Mouse (Mus musculus): ENCODE measurements around the gene Kcnip3. TPM values are rescaled to one million over a fixed set of nuclear protein-coding genes. Genes with fewer than 3 reads are reported as not detected.

The Kcnip3 gene
- polyA plus RNA-seq, 1 experiment from 2014 or later = 2.6 TPM

DNA sequence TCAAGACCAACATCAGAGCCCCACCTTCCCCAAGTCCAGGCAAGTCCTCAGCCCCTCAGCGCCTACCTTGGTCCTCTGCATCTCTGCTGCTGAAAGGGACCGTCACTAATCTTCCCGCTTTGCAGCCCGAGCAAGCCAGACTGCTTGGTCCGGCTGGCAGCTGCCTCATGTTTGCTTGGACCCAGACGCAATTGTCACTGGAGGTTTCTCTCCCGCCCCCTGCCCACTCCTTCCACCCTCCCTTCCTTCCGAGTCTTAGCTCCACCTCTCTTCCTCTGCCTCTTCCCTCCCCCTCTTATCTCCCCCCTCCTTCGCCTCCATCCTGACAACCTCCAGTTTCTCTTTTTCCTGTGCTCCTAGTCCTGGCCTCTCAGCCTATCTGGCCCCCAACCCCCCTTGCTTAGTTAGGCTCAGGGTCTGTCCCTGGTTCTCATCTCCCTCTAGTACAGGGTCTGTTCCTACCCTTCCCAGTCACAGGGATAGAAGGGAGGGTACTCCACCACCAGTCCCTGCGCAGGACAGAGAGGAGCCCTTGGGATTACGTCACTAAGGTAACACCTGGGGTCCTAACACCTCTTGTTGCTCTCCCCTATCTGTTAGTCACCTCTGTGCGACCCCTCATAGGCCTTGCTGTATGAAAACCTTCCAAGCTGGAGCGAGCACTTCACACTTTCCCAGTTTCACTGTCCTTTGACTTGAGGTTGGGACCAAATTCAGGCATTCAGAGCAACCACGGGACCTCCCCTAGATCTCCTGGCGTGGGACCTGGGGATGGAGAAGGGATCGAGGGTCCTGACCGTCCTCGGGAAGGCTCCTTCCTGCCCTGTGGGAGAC lies 505 bp downstream of the Kcnip3 start:
- under 1% methylated on average over 18 of the region's 18 CpGs for WGBS
- peaks cover 16% of the 10 kb centered on the region for H3K4me1 ChIP-seq (ENCODE audit: control insufficient read depth, insufficient read depth, low read length)
- ATAC-seq (ENCODE audit: insufficient number of reproducible peaks, low FRiP score, low TSS enrichment, low read depth) (no peak), DNase-seq (ENCODE audit: low spot score) (peak; percentile 34)
- no peaks in the 10 kb centered on the region for H3K27me3 ChIP-seq (ENCODE audit: control insufficient read depth, insufficient read depth, low read length)
- H3K4me3 ChIP-seq (ENCODE audit: low read depth, low read length) = no peak overlapping the region
- peak overlapping the region; percentile 26 for H3K4me2 ChIP-seq (ENCODE audit: low read depth, severe bottlenecking)
- no peaks in the 10 kb centered on the region for H3K36me3 ChIP-seq (ENCODE audit: control insufficient read depth, insufficient read depth, low read length)
- no peak overlapping the region for H3K27ac ChIP-seq (replicated peaks; ENCODE audit: low read depth, low read length)
- no peaks in the 10 kb centered on the region for H3K9me3 ChIP-seq (ENCODE audit: control insufficient read depth, low read length)
- no peak overlapping the region; the same call in 1 of the 2 replicates for H3K9ac ChIP-seq (ENCODE audit: low read length)

DNA sequence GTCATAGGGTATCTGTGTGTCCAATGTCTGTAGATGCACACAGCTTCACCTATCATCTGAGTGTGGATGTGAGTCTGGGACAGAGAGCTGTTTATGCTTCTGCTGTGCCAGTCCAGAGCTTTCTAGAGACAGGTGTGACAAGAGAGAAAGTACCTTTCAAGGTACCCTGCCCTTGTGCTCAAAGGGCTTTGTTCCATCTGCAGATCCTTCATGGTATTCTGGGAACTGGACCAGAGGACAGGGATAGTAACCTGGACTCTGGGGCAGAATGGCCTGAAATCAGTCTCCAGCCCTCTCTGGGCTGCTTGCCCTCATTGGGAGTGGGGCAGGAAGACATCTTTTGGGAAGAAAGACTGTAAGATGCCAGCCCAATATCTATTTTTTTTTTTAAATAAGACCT lies 1.8 kb downstream of the Kcnip3 start:
- peaks cover 16% of the 10 kb centered on the region for H3K4me1 ChIP-seq (ENCODE audit: control insufficient read depth, insufficient read depth, low read length)
- ATAC-seq (ENCODE audit: insufficient number of reproducible peaks, low FRiP score, low TSS enrichment, low read depth) (no peak), DNase-seq (ENCODE audit: low spot score) (no peak)
- no peaks in the 10 kb centered on the region for H3K27me3 ChIP-seq (ENCODE audit: control insufficient read depth, insufficient read depth, low read length)
- no peaks in the 10 kb centered on the region for H3K36me3 ChIP-seq (ENCODE audit: control insufficient read depth, insufficient read depth, low read length)
- no peak overlapping the region for H3K4me3 ChIP-seq (ENCODE audit: low read depth, low read length)
- no peaks in the 10 kb centered on the region for H3K9me3 ChIP-seq (ENCODE audit: control insufficient read depth, low read length)
- no peak overlapping the region for H3K9ac ChIP-seq (ENCODE audit: low read length)
- no peak overlapping the region for H3K4me2 ChIP-seq (ENCODE audit: low read depth, severe bottlenecking)
- H3K27ac ChIP-seq (replicated peaks; ENCODE audit: low read depth, low read length) = no peak overlapping the region

DNA sequence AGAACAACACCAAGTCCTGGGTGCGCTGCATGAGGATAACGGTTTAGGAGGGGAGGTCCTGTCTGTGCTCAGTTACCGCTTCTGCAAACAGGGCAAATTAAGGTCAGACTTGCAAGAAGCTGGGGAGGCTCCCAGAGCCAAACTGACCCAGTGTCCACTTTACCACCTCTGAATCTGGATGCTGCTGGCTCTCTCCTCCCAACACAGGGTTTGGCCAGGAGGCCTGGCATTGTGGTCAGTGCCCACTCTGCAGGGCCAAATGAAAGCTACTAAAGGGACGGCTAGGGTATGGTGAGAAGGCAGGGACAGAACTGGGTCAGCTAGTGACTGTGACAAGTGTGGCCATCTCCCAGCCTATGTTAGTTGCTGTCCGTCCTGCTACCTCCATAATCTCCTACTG lies 2.6 kb downstream of the Kcnip3 start:
- no peak overlapping the region for H3K27ac ChIP-seq (replicated peaks; ENCODE audit: low read depth, low read length)
- WGBS = 77% methylated on average over 5 of the region's 5 CpGs
- DNase-seq (ENCODE audit: low spot score) (no peak), ATAC-seq (ENCODE audit: insufficient number of reproducible peaks, low FRiP score, low TSS enrichment, low read depth) (no peak)
- H3K36me3 ChIP-seq (ENCODE audit: control insufficient read depth, insufficient read depth, low read length) = no peaks in the 10 kb centered on the region
- H3K4me3 ChIP-seq (ENCODE audit: low read depth, low read length) = no peak overlapping the region
- H3K9ac ChIP-seq (ENCODE audit: low read length) = no peak overlapping the region
- H3K9me3 ChIP-seq (ENCODE audit: control insufficient read depth, low read length) = no peaks in the 10 kb centered on the region
- peaks cover 16% of the 10 kb centered on the region for H3K4me1 ChIP-seq (ENCODE audit: control insufficient read depth, insufficient read depth, low read length)
- H3K4me2 ChIP-seq (ENCODE audit: low read depth, severe bottlenecking) = no peak overlapping the region
- no peaks in the 10 kb centered on the region for H3K27me3 ChIP-seq (ENCODE audit: control insufficient read depth, insufficient read depth, low read length)

DNA sequence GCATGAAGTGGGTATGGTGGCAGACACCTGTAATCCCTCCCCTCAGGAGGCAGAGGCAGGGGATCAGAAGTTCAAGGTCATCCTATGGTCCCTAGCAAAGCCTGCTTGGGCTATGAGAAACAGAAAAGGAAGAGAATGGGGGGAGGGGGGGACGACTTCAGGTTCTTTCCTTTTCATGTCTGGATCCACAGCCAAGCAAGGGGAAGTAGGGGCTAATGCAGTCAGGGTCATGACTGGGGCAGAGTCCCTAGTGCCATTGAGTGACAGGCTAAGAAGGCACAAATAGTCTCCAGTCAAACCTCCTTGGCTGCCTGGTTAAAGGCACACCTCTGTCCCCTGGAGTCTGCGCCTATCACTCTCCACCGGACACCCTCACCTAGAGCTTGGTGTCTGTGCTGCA lies 3.1 kb downstream of the Kcnip3 start:
- 74% methylated on average over 3 of the region's 3 CpGs for WGBS

DNA sequence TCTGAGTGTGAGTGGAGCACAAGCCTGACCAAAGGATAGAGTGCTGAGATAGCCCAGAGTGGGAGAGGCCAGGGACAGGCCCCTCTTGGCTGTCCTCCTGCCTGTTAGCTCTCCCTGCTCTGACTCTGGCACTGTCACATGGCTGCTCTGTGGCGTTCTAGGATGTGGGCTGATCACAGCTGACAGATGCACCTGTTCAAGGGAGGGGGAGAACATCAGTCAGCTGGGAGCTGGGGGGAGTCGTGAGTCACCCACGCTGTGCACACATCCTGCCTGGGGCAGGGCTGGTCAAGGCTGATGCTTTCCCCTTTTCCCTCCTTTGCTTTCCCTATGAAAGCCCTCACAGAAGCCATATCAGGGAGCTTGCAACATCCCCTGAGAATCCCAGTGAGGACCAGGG lies 3.6 kb downstream of the Kcnip3 start:
- Histone ChIP-seq H3K9ac (ENCODE audit: low read length) (no peak overlapping the region), H3K4me2 (ENCODE audit: low read depth, severe bottlenecking) (no peak overlapping the region), H3K4me3 (ENCODE audit: low read depth, low read length) (no peak overlapping the region), H3K9me3 (ENCODE audit: control insufficient read depth, low read length) (no peaks in the 10 kb centered on the region), H3K27ac (replicated peaks; ENCODE audit: low read depth, low read length) (no peak overlapping the region), H3K4me1 (ENCODE audit: control insufficient read depth, insufficient read depth, low read length) (peaks cover 16% of the 10 kb centered on the region), H3K36me3 (ENCODE audit: control insufficient read depth, insufficient read depth, low read length) (no peaks in the 10 kb centered on the region), H3K27me3 (ENCODE audit: control insufficient read depth, insufficient read depth, low read length) (no peaks in the 10 kb centered on the region)
- DNase-seq (ENCODE audit: low spot score) = no peak
- no peak for ATAC-seq (ENCODE audit: insufficient number of reproducible peaks, low FRiP score, low TSS enrichment, low read depth)
- WGBS = 57% methylated on average over 3 of the region's 3 CpGs

More for the DNA sequence above, 3.1 kb downstream of the Kcnip3 start:
- DNase-seq (ENCODE audit: low spot score) (no peak), ATAC-seq (ENCODE audit: insufficient number of reproducible peaks, low FRiP score, low TSS enrichment, low read depth) (no peak)
- Histone ChIP-seq H3K4me2 (ENCODE audit: low read depth, severe bottlenecking) (no peak overlapping the region), H3K36me3 (ENCODE audit: control insufficient read depth, insufficient read depth, low read length) (no peaks in the 10 kb centered on the region), H3K9ac (ENCODE audit: low read length) (no peak overlapping the region), H3K27me3 (ENCODE audit: control insufficient read depth, insufficient read depth, low read length) (no peaks in the 10 kb centered on the region), H3K27ac (replicated peaks; ENCODE audit: low read depth, low read length) (no peak overlapping the region), H3K4me1 (ENCODE audit: control insufficient read depth, insufficient read depth, low read length) (peaks cover 16% of the 10 kb centered on the region), H3K4me3 (ENCODE audit: low read depth, low read length) (no peak overlapping the region), H3K9me3 (ENCODE audit: control insufficient read depth, low read length) (no peaks in the 10 kb centered on the region)

DNA sequence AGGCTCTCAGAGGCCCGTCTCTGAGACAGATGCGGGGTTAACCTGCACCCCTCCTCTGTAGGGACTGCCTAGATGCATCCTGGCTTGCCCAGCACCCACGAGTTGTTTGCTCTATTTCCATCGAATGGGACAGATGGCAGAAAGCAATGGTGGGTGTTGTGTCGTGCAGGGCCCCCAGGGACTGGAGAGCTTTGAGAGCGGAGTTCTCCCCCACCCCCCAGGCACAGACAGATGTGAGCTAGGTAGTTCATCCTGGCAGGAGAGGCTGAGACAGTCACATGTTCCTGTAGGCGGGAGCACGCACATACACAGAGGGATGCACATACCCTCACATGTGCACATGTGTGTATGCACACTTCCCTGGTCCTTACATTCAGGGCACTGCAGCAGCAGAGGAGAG lies 4.8 kb downstream of the Kcnip3 start:
- H3K27me3 ChIP-seq (ENCODE audit: control insufficient read depth, insufficient read depth, low read length) = no peaks in the 10 kb centered on the region
- no peak overlapping the region for H3K27ac ChIP-seq (replicated peaks; ENCODE audit: low read depth, low read length)
- H3K4me2 ChIP-seq (ENCODE audit: low read depth, severe bottlenecking) = no peak overlapping the region
- no peak for ATAC-seq (ENCODE audit: insufficient number of reproducible peaks, low FRiP score, low TSS enrichment, low read depth)
- no peak for DNase-seq (ENCODE audit: low spot score)
- 77% methylated on average over 8 of the region's 8 CpGs for WGBS
- H3K4me1 ChIP-seq (ENCODE audit: control insufficient read depth, insufficient read depth, low read length) = peaks cover 15% of the 10 kb centered on the region
- no peaks in the 10 kb centered on the region for H3K36me3 ChIP-seq (ENCODE audit: control insufficient read depth, insufficient read depth, low read length)
- H3K9ac ChIP-seq (ENCODE audit: low read length) = no peak overlapping the region
- no peaks in the 10 kb centered on the region for H3K9me3 ChIP-seq (ENCODE audit: control insufficient read depth, low read length)
- no peak overlapping the region for H3K4me3 ChIP-seq (ENCODE audit: low read depth, low read length)

DNA sequence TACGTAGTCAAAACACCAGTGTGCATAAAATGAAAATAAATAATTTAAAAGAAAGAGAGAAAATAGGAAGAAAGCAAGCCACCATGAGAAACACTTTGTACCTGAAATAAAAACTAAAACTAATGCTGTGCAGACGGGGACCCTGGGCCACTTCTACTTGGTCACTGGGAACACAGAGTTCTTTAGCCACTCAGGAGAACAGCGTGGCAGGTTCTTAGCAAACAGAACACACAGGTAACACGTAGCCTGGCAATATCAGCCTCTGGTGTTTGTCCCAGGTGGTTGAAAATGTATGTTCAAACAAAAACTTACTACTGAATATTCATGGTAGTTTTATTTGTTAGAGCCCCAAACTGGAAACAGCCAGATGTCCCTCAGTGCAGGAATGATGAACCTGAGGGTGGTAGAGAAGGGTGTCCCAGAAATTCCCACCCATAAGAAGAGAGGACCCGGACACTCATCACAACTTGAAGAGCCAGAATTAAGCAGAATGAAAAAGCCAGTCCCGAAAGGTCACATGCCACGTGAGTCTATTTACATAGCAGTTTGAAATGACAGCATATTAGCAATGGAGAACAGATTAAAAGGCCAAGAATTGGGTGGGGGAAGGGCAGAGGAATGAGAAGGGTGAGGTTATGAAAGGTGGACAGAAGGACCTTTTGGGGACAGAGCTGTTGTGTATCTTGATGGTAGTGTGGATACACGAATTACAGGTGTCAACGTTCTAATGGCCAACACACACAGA lies 7.3 kb downstream of the Kcnip3 start:
- Histone ChIP-seq H3K4me1 (ENCODE audit: control insufficient read depth, insufficient read depth, low read length) (peaks cover 3% of the 10 kb centered on the region; the same call in 1 of the 2 replicates), H3K36me3 (ENCODE audit: control insufficient read depth, insufficient read depth, low read length) (no peaks in the 10 kb centered on the region), H3K9ac (ENCODE audit: low read length) (no peak overlapping the region), H3K27ac (replicated peaks; ENCODE audit: low read depth, low read length) (no peak overlapping the region), H3K4me2 (ENCODE audit: low read depth, severe bottlenecking) (no peak overlapping the region), H3K4me3 (ENCODE audit: low read depth, low read length) (no peak overlapping the region), H3K27me3 (ENCODE audit: control insufficient read depth, insufficient read depth, low read length) (no peaks in the 10 kb centered on the region), H3K9me3 (ENCODE audit: control insufficient read depth, low read length) (no peaks in the 10 kb centered on the region)
- DNase-seq (ENCODE audit: low spot score) = no peak
- WGBS = 82% methylated on average over 9 of the region's 9 CpGs
- ATAC-seq (ENCODE audit: insufficient number of reproducible peaks, low FRiP score, low TSS enrichment, low read depth) = no peak

DNA sequence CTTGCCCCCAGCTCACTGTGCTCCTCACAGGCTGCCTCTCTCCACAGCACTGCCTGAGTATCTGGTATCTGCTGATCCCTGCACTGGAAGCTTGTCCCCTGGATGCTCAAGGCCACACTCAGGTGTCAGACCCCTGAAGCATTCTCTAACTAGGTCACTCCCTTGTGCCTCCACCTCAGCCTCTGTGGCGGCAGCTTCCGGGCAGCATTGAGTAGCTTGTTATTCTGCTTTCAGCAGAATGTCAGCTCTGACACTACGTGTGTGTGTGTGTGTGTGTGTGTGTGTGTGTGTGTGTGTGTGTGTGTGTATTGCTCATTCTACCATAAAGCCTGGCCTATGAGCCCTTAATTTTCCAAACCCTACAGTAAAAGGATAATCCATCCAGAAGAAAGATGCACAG lies 8.7 kb downstream of the Kcnip3 start:
- no peak overlapping the region for H3K9ac ChIP-seq (ENCODE audit: low read length)
- H3K9me3 ChIP-seq (ENCODE audit: control insufficient read depth, low read length) = no peaks in the 10 kb centered on the region
- H3K36me3 ChIP-seq (ENCODE audit: control insufficient read depth, insufficient read depth, low read length) = no peaks in the 10 kb centered on the region
- DNase-seq (ENCODE audit: low spot score) (no peak), ATAC-seq (ENCODE audit: insufficient number of reproducible peaks, low FRiP score, low TSS enrichment, low read depth) (no peak)
- H3K4me1 ChIP-seq (ENCODE audit: control insufficient read depth, insufficient read depth, low read length) = no peaks in the 10 kb centered on the region
- H3K4me2 ChIP-seq (ENCODE audit: low read depth, severe bottlenecking) = no peak overlapping the region
- H3K27ac ChIP-seq (replicated peaks; ENCODE audit: low read depth, low read length) = no peak overlapping the region
- no peak overlapping the region for H3K4me3 ChIP-seq (ENCODE audit: low read depth, low read length)
- 61% methylated on average over 3 of the region's 3 CpGs for WGBS
- H3K27me3 ChIP-seq (ENCODE audit: control insufficient read depth, insufficient read depth, low read length) = no peaks in the 10 kb centered on the region

Measured in limb, embryonic 11.5 days (tissue).